Mouse (Mus musculus) left cerebral cortex, postnatal 10 days (tissue): ENCODE results near the gene Gm4922. TPM values are rescaled to one million over a fixed set of nuclear protein-coding genes. Genes with fewer than 3 reads are reported as not detected.

Source experiments
- DNase-seq, 2 experiments: peaks; one replicate each; pipeline ENCODE4 v3.0.0; 2021 to 2022; ENCODE audit warnings: low spot score in 2 of 2, mixed read lengths in 1 of 2; ENCODE audit errors: extremely low spot score in 1 of 2
- intact Hi-C: fragments of 180-260 bp; cut with DNase I; formaldehyde crosslinking; loops from one replicate; pipeline ENCODE4 v1.15.1; 2025
- total RNA-seq, 2 experiments: library from RNA; stranded (reverse); gene quantifications; 2 replicates each; pipeline ENCODE4 v1.2.3; 2021

Gene Gm4922
- total RNA-seq, 2 experiments from 2014 or later = not detected

DNA sequence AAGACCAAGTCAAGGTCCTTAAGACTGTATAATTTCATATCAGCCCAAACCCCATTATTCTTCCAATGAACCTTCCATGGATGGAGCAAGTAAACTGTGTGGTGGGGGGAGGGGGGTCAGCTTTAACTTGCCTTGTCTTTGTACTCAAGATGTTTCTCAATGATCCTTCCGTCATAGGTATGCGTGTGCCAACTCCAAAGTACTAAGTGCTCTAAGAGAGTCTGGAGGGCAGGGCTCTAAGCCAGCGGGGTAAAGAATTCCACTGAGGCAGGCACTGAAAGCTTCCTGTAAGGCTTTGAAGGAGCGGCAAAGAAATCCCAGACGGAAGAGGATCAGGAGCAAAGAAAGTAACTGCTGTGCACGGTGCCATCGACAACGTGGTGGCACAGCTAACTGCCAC, 45.6 kb downstream of the Gm4922 start:
- intact Hi-C loops = no loop called here
- DNase-seq = no peak

Other genes starting within 250 kb of the Gm4922 start
- gene Hebp2, start 240.7 kb downstream of the Gm4922 start, total RNA-seq = 1 to 10 TPM; 3.3 to 5.4 TPM
- gene Arfgef3, start 42.8 kb downstream of the Gm4922 start, total RNA-seq = 10 to 100 TPM; 89.4 to 94.9 TPM
- gene Perp, start 58.2 kb upstream of the Gm4922 start, total RNA-seq = 1 to 10 TPM; 4.7 to 5.1 TPM
- 1 to 10 TPM; 4.8 to 5.8 TPM for gene Tnfaip3, start 228.9 kb upstream of the Gm4922 start, total RNA-seq